Mouse (Mus musculus): ENCODE data around the gene Dnajc12. TPM values are rescaled to one million over a fixed set of nuclear protein-coding genes. Genes with fewer than 3 reads are reported as not detected.
A peak's percentile ranks its signal among the peaks of the same experiment; 100 is the strongest.

The Dnajc12 gene
- total and polyA plus RNA-seq, 3 experiments, result 0.83 to 3.7 (median 1.5) TPM

DNA sequence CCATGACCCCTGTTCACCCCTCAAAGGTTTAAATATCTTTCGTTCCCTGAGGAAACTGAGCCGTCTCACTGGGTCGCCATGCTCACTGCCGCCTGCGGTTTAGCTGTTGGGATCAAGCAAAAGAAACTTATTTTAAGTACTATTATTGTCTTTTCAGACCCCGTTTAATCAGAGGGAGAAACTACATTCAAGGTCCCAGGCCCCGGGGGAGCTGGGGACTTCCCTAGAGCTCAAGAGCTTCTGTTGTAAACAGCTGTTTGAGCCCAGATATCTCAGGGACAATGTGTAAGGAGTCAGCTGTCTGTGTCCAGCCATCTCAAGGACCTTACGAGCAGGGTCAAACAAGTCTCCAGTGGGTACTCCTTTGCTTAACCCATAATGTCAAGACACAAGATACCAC is 44.9 kb downstream of the Dnajc12 start:
- Histone ChIP-seq H3K4me1 (ENCODE audit: control insufficient read depth in 1 of 2, insufficient read depth in 2 of 2) (peaks cover 0 to 14% of the 10 kb centered on the region in 2 experiments; a peak in 2 of 4 replicates), H3K9ac (ENCODE audit: insufficient read depth, low read depth) (no peak overlapping the region), H3K79me2 (replicated peaks; ENCODE audit: control insufficient read depth, extremely low read depth, insufficient read depth, poor library complexity, severe bottlenecking) (no peaks in the 10 kb centered on the region), H3K27ac (ENCODE audit: insufficient read depth, low read depth) (no peak overlapping the region), H3K27me3 (replicated peaks) (no peaks in the 10 kb centered on the region), H3K36me3 (replicated peaks in 1 of 2; ENCODE audit: control insufficient read depth in 1 of 2, insufficient read depth in 1 of 2, low read length in 1 of 2) (no peaks in the 10 kb centered on the region), H3K4me2 (ENCODE audit: insufficient read depth, low read depth, poor library complexity, severe bottlenecking) (no peak overlapping the region), H3K4me3 (replicated peaks in 1 of 3; ENCODE audit: low read depth in 2 of 3, low read length in 2 of 3, poor library complexity in 1 of 3) (no peak overlapping the region), H3K9me3 (replicated peaks; ENCODE audit: low read length) (no peaks in the 10 kb centered on the region)
- dilution Hi-C loops (cut with MboI; ENCODE audit: extremely low pct_ligation_motif_present, extremely low pct_unique_long_range_greater_than_20kb, low sequenced_read_pairs), result no loop called here
- TF ChIP-seq ZKSCAN1 (IDR thresholded peaks at IDR 0.05; ENCODE audit: borderline replicate concordance, low read depth, low read length) (no peak), MYC (IDR thresholded peaks at IDR 0.05; ENCODE audit: low read depth, low read length) (no peak), JUN (IDR thresholded peaks at IDR 0.05; ENCODE audit: insufficient read depth, low read depth, low read length) (no peak), TBP (conservative IDR thresholded peaks at IDR 0.05; ENCODE audit: low read depth, low read length) (no peak), MAX (IDR thresholded peaks at IDR 0.05; ENCODE audit: low read length) (no peak), JUND (conservative IDR thresholded peaks at IDR 0.05; ENCODE audit: low read depth, low read length) (no peak), UBTF (IDR thresholded peaks at IDR 0.05; ENCODE audit: low read depth, low read length) (no peak)
- in situ Hi-C loops (cut with MboI; ENCODE audit: low pct_ligation_motif_present, low pct_unique_long_range_greater_than_20kb, low sequenced_read_pairs), result no loop called here
- no peak for DNase-seq (ENCODE audit: extremely low read depth)

DNA sequence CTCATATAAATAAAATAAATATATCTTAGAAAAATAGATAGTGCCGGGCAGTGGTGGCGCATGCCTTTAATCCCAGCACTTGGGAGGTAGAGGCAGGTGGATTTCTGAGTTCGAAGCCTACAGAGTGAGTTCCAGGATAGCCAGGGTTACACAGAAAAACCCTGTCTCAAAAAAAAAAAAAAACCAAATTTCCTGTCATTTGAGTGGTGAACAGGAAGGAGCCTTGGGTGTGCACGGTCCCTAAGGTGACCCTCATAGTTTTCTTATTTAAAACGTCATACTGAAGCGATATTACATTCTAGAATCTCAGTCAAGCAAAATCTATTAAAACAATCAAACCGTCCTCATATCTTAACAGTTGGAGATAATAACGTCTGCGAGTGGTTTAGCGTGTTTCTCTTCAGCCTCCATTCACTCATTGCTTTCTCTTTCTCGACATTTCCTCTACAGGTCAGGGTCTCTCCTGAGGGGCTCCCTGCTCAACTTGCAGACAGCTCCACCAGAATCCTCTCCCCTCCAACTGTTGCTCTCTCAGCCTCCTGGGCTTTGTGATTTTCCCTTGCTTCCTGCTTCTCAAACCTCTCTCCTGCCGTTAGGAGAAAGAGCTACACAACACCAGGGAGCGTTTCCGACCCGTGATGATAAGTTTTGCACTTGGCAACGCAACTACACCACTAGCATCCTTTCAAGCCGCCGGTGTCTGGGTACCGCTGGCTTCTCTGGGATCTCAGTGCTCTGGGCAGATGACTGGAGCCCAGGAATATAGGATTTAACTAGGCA is 46.2 kb downstream of the Dnajc12 start:
- in situ Hi-C loops (cut with MboI; ENCODE audit: low pct_ligation_motif_present, low pct_unique_long_range_greater_than_20kb, low sequenced_read_pairs), result no loop called here
- Histone ChIP-seq H3K9me3 (replicated peaks; ENCODE audit: low read length) (no peaks in the 10 kb centered on the region), H3K79me2 (replicated peaks; ENCODE audit: control insufficient read depth, extremely low read depth, insufficient read depth, poor library complexity, severe bottlenecking) (no peaks in the 10 kb centered on the region), H3K4me2 (ENCODE audit: insufficient read depth, low read depth, poor library complexity, severe bottlenecking) (peak overlapping the region; percentile 79), H3K4me3 (replicated peaks in 1 of 3; ENCODE audit: low read depth in 2 of 3, low read length in 2 of 3, poor library complexity in 1 of 3) (peak overlapping the region; percentile 58 to 82 (median 69)), H3K27ac (ENCODE audit: insufficient read depth, low read depth) (peak overlapping the region; percentile 11; the same call in 1 of the 2 replicates), H3K36me3 (replicated peaks in 1 of 2; ENCODE audit: control insufficient read depth in 1 of 2, insufficient read depth in 1 of 2, low read length in 1 of 2) (no peaks in the 10 kb centered on the region), H3K27me3 (replicated peaks) (no peaks in the 10 kb centered on the region), H3K4me1 (ENCODE audit: control insufficient read depth in 1 of 2, insufficient read depth in 2 of 2) (peaks cover 0 to 14% of the 10 kb centered on the region in 2 experiments; a peak in 2 of 4 replicates), H3K9ac (ENCODE audit: insufficient read depth, low read depth) (peak overlapping the region; percentile 92)
- peak; percentile 23; the same call in 1 of the 2 replicates for TF ChIP-seq BHLHE40 (IDR thresholded peaks at IDR 0.05; ENCODE audit: low read depth, low read length)
- no peak for TF ChIP-seq HCFC1 (IDR thresholded peaks at IDR 0.05; ENCODE audit: low read depth, low read length)
- peak; percentile 89 for TF ChIP-seq ZNF384 (IDR thresholded peaks at IDR 0.05; ENCODE audit: low read depth, low read length)
- no peak for TF ChIP-seq GABPA (IDR thresholded peaks at IDR 0.05; ENCODE audit: insufficient replicate concordance, low read depth, low read length)
- no peak for TF ChIP-seq ELF1 (IDR thresholded peaks at IDR 0.05; ENCODE audit: low read depth, low read length)
- no peak for TF ChIP-seq MAZ (IDR thresholded peaks at IDR 0.05; ENCODE audit: low read depth, low read length)
- TF ChIP-seq NELFE (IDR thresholded peaks at IDR 0.05; ENCODE audit: low read depth, low read length), result 0 out of 2 replicates have a peak, but pooled peaks have one; percentile 18
- TF ChIP-seq CHD2 (IDR thresholded peaks at IDR 0.05; ENCODE audit: low read length), result no peak
- TF ChIP-seq MXI1 (IDR thresholded peaks at IDR 0.05; ENCODE audit: low read depth, low read length), result peak; percentile 40; the same call in 1 of the 2 replicates
- TF ChIP-seq POLR2AphosphoS2 (IDR thresholded peaks at IDR 0.05; ENCODE audit: low read depth, low read length), result no peak
- peak; percentile 51 for DNase-seq (ENCODE audit: extremely low read depth)
- dilution Hi-C loops (cut with MboI; ENCODE audit: extremely low pct_ligation_motif_present, extremely low pct_unique_long_range_greater_than_20kb, low sequenced_read_pairs), result no loop called here

Measured in CH12.LX (cell line).